Mouse (Mus musculus): ENCODE data around the gene Yars. TPM values are rescaled to one million over a fixed set of nuclear protein-coding genes. Genes with fewer than 3 reads are reported as not detected.

Gene Yars
- total RNA-seq, 2 experiments from 2014 or later: 26.9 to 30.0 TPM

- DNase-seq (ENCODE audit: low spot score): no peak
- intact Hi-C loops (cut with DNase I): no loop called here
Observed at GRCm38 (mm10) chr4:129247381-129248242, 58.1 kb downstream of the Yars start.

GRCm38 (mm10) chr4:129248243-129248767, 58.7 kb downstream of the Yars start:
- intact Hi-C loops (cut with DNase I): no loop called here
- no peak for DNase-seq (ENCODE audit: low spot score)

DNA sequence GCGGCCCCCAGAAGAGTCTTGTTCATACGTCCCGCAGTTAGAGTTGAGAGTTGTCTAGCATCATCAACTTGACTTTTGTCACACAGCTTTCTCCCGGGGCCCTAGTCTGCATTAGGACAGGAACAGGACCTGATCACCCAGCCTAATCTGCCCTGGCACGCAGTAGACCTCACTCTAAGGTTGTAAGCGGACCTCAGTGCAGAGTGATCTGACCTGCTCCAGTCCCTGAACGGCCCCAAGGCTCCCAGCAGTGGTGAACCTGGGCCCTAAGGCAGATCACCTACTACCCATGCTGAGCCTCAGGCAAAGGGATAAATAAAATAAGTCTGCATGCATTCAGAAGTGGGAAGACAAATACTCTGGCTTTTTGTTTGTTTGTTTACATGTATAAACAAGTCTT, 59.7 kb downstream of the Yars start:
- intact Hi-C loops (cut with DNase I): no loop called here
- DNase-seq (ENCODE audit: low spot score): no peak

DNA sequence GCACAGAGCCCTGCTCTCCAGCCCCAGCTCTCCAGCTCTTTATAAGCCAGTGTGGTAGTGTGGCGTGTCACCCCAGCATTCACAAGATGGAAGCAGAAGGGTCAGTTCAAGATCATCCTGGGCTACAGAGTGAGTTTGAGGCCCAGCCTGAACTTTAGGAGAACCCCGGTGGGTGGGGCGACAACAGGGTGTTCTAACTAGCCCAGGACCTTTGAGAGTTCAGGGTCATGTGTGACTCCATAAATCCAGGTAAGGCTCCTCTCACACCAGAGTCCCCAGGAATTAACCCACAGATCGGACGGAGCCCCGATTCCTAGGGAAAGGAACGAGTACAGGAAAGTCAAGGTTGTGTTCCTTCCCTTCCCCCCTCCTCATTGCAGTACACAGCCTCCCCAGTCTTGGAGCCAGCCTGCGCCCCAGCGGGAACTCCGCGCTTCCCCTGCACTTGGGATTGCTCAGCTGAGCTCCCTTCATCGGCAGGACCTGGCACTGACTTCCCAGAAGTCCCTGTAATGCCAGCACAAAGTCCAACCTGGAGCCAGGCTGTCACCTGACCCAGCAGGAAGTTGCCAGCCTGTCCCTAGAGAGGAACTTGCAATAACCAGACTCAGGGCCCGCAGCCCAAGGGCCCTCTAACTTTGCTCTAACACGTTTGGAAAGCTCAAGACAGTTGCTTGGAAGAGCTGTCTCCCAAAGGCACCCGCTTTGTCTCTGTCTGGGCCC, 61.4 kb downstream of the Yars start:
- DNase-seq (ENCODE audit: low spot score): no peak
- intact Hi-C loops (cut with DNase I): no loop called here

- no peak for DNase-seq (ENCODE audit: low spot score)
- intact Hi-C loops (cut with DNase I): no loop called here
Observed at GRCm38 (mm10) chr4:129251482-129252125, 62.0 kb downstream of the Yars start.

GRCm38 (mm10) chr4:129252492-129252891, 62.9 kb downstream of the Yars start:
- DNase-seq (ENCODE audit: low spot score): no peak

GRCm38 (mm10) chr4:129254571-129254970, 65.0 kb downstream of the Yars start:
- intact Hi-C loops (cut with DNase I): no loop called here
- DNase-seq (ENCODE audit: low spot score): no peak

More at GRCm38 (mm10) chr4:129252492-129252891, 62.9 kb downstream of the Yars start:
- intact Hi-C loops (cut with DNase I): no loop called here

DNA sequence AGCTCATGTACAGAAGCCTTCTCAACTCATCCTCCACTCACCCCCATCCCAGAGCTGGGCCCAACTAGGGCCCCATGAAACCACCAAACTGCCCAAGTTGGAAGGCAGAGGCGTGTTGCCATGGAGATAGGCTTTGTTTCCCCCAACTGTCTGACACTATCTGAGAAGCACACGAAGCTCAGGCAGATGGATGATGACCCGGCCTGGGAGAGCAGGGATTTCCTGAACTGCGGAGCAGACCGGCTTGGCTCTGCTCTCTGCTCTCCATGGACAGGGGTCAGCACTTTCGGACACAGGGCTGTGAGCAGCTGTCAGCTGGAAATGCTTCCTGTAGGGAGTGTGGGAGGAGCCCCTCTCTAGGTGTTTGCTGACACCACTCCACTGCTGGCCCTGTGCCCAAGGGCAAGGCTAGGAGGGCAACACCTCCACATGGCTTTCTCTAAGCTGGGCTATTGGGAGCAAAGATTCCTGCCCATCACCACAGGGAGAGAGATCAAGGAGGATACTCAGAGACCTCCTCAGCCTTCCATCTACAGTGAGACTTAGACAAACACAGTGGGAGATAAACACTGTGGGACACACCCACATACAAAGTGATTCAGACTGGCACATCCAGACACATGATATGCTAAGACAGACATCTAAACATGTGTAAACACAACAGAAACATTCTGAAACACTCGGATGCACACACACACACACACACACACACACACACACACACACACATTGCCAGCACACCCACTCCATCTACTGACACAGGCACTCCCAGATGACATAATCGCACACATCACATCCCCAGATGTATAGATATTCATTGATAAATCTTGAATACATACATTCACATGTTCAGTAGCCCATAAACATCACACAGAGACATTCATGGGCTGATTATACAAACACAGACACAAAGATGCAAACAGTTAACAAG, 67.2 kb downstream of the Yars start:
- intact Hi-C loops (cut with DNase I): no loop called here
- DNase-seq (ENCODE audit: low spot score): no peak

- intact Hi-C loops (cut with DNase I): no loop called here
Observed at GRCm38 (mm10) chr4:129259101-129259500, 69.5 kb downstream of the Yars start.

DNA sequence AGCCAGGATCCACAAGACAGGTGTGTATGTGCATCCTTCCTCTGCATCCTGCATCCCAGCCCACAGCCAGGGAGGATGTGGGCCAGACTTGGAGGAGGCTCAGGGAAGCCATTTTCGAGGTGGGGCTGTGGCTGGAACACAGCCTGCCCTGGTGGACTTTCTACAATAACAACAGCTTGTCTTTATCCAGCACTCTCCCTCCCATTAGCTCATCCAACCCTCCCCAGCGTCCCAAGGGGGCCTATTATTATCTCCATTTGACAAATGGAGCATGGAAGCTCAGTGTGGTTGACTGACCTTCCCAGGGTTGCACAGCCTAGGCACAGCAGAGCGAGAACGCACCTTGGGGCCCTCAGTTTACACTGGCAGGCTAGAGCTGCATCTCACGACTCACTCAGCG, 71.1 kb downstream of the Yars start:
- DNase-seq (ENCODE audit: low spot score): no peak
- intact Hi-C loops (cut with DNase I): no loop called here

More at GRCm38 (mm10) chr4:129259101-129259500, 69.5 kb downstream of the Yars start:
- DNase-seq (ENCODE audit: low spot score): no peak

GRCm38 (mm10) chr4:129261196-129261595, 71.6 kb downstream of the Yars start, which contains the start of gene C77080:
TSS of gene C77080 (minus strand) at chr4:129261404.
- intact Hi-C loops (cut with DNase I): no loop called here
- DNase-seq (ENCODE audit: low spot score): no peak

GRCm38 (mm10) chr4:129263225-129264021, 73.9 kb downstream of the Yars start:
- DNase-seq (ENCODE audit: low spot score): peak; percentile 53
- intact Hi-C loops (cut with DNase I): no loop called here

- intact Hi-C loops (cut with DNase I): no loop called here
- DNase-seq (ENCODE audit: low spot score): no peak
Observed at GRCm38 (mm10) chr4:129266191-129266590, 76.6 kb downstream of the Yars start.

DNA sequence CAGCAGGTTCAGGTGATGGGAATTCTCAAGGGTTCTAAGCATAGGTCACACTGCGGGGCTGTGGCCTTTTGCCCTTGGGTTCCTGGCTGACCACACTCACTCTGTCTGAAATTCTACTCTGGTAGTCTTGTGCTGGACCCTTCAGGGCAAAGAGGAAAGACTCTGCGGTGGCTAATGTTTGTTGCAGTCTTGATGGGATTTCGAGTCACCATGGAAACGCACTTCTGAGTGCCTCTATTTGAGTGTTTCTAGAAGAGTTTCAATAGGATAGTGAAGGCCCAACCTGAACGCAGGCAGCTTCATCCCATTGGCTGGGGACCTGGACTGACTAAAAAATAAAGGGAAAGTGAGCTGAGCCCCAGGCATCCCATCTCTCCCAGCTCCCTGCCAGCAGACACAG, 77.3 kb downstream of the Yars start:
- intact Hi-C loops (cut with DNase I): no loop called here
- no peak for DNase-seq (ENCODE audit: low spot score)

DNA sequence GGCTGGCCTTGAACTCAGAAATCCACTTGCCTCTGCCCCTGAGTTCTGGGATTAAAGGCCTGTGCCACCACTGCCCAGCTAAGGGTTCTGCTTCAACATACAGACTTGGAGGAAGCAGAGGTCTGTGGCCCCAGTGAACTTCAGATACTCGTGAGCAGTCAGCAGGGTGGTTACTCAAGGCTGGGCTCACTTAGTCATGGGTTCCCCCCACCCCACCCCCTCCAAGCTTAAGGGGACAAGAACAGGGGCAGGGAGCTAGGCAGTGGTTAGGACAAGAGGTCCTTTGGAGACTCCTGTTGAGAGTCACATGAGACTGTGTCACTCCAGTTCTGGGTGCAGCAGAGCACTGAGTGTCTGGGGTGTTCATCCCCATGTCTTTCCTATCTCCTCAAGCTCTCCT, 79.1 kb downstream of the Yars start:
- intact Hi-C loops (cut with DNase I): no loop called here

More for the DNA sequence above, 79.1 kb downstream of the Yars start:
- DNase-seq (ENCODE audit: low spot score): no peak
